Mouse (Mus musculus): ENCODE results near the gene Mrpl55. TPM values are rescaled to one million over a fixed set of nuclear protein-coding genes. Genes with fewer than 3 reads are reported as not detected.

The Mrpl55 gene
- total and polyA plus RNA-seq, 2 experiments: 25.1 to 37.7 TPM

- DNase-seq (ENCODE audit: extremely low read depth, low read depth, low spot score): no peak
- H3K27ac ChIP-seq (replicated peaks; ENCODE audit: insufficient read depth, low read depth, low read length): no peak overlapping the region
- peak overlapping the region; percentile 99; the same call in 1 of the 2 replicates for H3K9ac ChIP-seq (ENCODE audit: low read depth, low read length)
- peaks cover 40% of the 10 kb centered on the region for H3K4me1 ChIP-seq (ENCODE audit: control insufficient read depth, insufficient read depth, low read length)
- peaks cover 53% of the 10 kb centered on the region for H3K79me2 ChIP-seq (ENCODE audit: control insufficient read depth, insufficient read depth, low read length)
- peaks cover 1% of the 10 kb centered on the region; the same call in 1 of the 2 replicates for H3K36me3 ChIP-seq (ENCODE audit: control insufficient read depth, insufficient read depth, low read length)
- WGBS: 3% methylated on average over 3 of the region's 3 CpGs
- TF ChIP-seq CTCF (IDR thresholded peaks at IDR 0.05; ENCODE audit: low read depth, low read length) (no peak), POLR2A (IDR thresholded peaks at IDR 0.05; ENCODE audit: extremely low read depth, insufficient read depth, low read length) (no peak)
- H3K4me3 ChIP-seq (ENCODE audit: insufficient read depth, low read depth, low read length): peak overlapping the region; percentile 25; the same call in 1 of the 2 replicates
- H3K27me3 ChIP-seq (ENCODE audit: control insufficient read depth, insufficient read depth, low read length): no peaks in the 10 kb centered on the region
Observed at GRCm38 (mm10) chr11:59226251-59226650, 24.0 kb downstream of the Mrpl55 start.

- peak; percentile 53 for DNase-seq (ENCODE audit: extremely low read depth, low read depth, low spot score)
- peaks cover 33% of the 10 kb centered on the region for H3K4me1 ChIP-seq (ENCODE audit: control insufficient read depth, insufficient read depth, low read length)
- H3K27ac ChIP-seq (replicated peaks; ENCODE audit: insufficient read depth, low read depth, low read length): peak overlapping the region; percentile 97
- no peaks in the 10 kb centered on the region for H3K27me3 ChIP-seq (ENCODE audit: control insufficient read depth, insufficient read depth, low read length)
- WGBS: under 1% methylated on average over 21 of the region's 21 CpGs
- TF ChIP-seq CTCF (IDR thresholded peaks at IDR 0.05; ENCODE audit: low read depth, low read length) (no peak), POLR2A (IDR thresholded peaks at IDR 0.05; ENCODE audit: extremely low read depth, insufficient read depth, low read length) (no peak)
- H3K79me2 ChIP-seq (ENCODE audit: control insufficient read depth, insufficient read depth, low read length): peaks cover 47% of the 10 kb centered on the region
- H3K9ac ChIP-seq (ENCODE audit: low read depth, low read length): peak overlapping the region; percentile 99
- H3K4me3 ChIP-seq (ENCODE audit: insufficient read depth, low read depth, low read length): peak overlapping the region; percentile 94
- H3K36me3 ChIP-seq (ENCODE audit: control insufficient read depth, insufficient read depth, low read length): peaks cover 1% of the 10 kb centered on the region; the same call in 1 of the 2 replicates
Observed at GRCm38 (mm10) chr11:59226787-59227603, 24.7 kb downstream of the Mrpl55 start.

- under 1% methylated on average over 50 of the region's 51 CpGs for WGBS
- peaks cover 33% of the 10 kb centered on the region for H3K4me1 ChIP-seq (ENCODE audit: control insufficient read depth, insufficient read depth, low read length)
Observed at GRCm38 (mm10) chr11:59227604-59228121, 25.4 kb downstream of the Mrpl55 start.

DNA sequence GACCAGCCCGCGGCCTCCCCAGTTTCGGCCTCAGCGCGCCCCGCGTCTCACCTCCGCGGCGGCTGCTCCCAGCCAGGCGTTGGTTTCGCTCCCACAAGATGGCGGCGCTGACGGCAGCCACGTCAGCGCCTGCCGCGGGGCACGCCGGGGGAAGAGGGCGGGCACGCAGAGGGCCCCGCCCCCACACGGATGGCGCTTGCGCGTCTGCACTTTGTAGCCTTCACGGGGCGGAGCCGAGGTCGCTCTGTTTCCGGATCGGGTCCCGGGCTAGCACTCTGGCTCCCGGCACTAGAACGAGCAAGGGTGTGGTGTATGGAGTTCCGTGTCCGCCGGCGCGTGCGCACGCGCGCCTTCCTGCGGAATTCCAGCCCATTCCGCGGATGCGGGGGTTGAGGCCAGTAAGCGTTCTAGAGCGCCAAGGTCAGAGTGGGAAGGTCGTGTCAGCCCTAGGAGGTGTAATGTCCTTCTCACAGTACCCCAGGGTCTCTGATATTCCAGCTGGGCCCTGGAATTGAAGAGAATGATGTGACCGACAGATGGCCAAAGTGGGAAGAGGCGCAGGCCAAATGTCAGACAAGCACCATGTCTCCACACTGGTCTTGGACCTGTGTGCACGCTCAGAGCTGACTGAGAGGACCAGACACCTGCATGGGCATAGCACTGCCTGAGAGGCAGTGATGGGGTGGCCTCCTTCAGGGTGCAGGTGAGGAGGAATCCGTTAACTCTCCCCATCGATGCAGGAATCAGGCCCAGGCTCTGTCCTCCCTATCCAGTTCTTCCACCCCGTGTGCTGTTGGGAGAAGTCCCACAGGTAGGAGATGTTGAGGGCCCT lies 26.1 kb downstream of the Mrpl55 start, which contains the start of gene Arf1:
Arf1 (minus strand) TSS at position 149 of the 832 bp plus-strand sequence.
- 4% methylated on average over 59 of the region's 59 CpGs for WGBS
- H3K27me3 ChIP-seq (ENCODE audit: control insufficient read depth, insufficient read depth, low read length): no peaks in the 10 kb centered on the region
- TF ChIP-seq POLR2A (IDR thresholded peaks at IDR 0.05; ENCODE audit: extremely low read depth, insufficient read depth, low read length) (peak; percentile 84), CTCF (IDR thresholded peaks at IDR 0.05; ENCODE audit: low read depth, low read length) (no peak)
- H3K4me1 ChIP-seq (ENCODE audit: control insufficient read depth, insufficient read depth, low read length): peaks cover 30% of the 10 kb centered on the region
- H3K79me2 ChIP-seq (ENCODE audit: control insufficient read depth, insufficient read depth, low read length): peaks cover 40% of the 10 kb centered on the region
- peak; percentile 89 for DNase-seq (ENCODE audit: extremely low read depth, low read depth, low spot score)
- peak within 1 kb of the TSS; percentile 99 for H3K9ac ChIP-seq (ENCODE audit: low read depth, low read length)
- peak within 1 kb of the TSS; percentile 97 for H3K27ac ChIP-seq (replicated peaks; ENCODE audit: insufficient read depth, low read depth, low read length)
- H3K36me3 ChIP-seq (ENCODE audit: control insufficient read depth, insufficient read depth, low read length): no peaks in the 10 kb centered on the region
- peak within 1 kb of the TSS; percentile 94 for H3K4me3 ChIP-seq (ENCODE audit: insufficient read depth, low read depth, low read length)

More at GRCm38 (mm10) chr11:59227604-59228121, 25.4 kb downstream of the Mrpl55 start:
- H3K9ac ChIP-seq (ENCODE audit: low read depth, low read length): peak overlapping the region; percentile 99
- TF ChIP-seq POLR2A (IDR thresholded peaks at IDR 0.05; ENCODE audit: extremely low read depth, insufficient read depth, low read length): no peak
- no peak for TF ChIP-seq CTCF (IDR thresholded peaks at IDR 0.05; ENCODE audit: low read depth, low read length)
- H3K36me3 ChIP-seq (ENCODE audit: control insufficient read depth, insufficient read depth, low read length): peaks cover 1% of the 10 kb centered on the region; the same call in 1 of the 2 replicates
- peak overlapping the region; percentile 97 for H3K27ac ChIP-seq (replicated peaks; ENCODE audit: insufficient read depth, low read depth, low read length)
- H3K27me3 ChIP-seq (ENCODE audit: control insufficient read depth, insufficient read depth, low read length): no peaks in the 10 kb centered on the region
- no peak for DNase-seq (ENCODE audit: extremely low read depth, low read depth, low spot score)
- peaks cover 45% of the 10 kb centered on the region for H3K79me2 ChIP-seq (ENCODE audit: control insufficient read depth, insufficient read depth, low read length)
- H3K4me3 ChIP-seq (ENCODE audit: insufficient read depth, low read depth, low read length): peak overlapping the region; percentile 94

- no peak overlapping the region for H3K9ac ChIP-seq (ENCODE audit: low read depth, low read length)
- DNase-seq (ENCODE audit: extremely low read depth, low read depth, low spot score): peak; percentile 47
- H3K36me3 ChIP-seq (ENCODE audit: control insufficient read depth, insufficient read depth, low read length): no peaks in the 10 kb centered on the region
Observed at GRCm38 (mm10) chr11:59230144-59230760, 28.0 kb downstream of the Mrpl55 start.

More at GRCm38 (mm10) chr11:59230144-59230760, 28.0 kb downstream of the Mrpl55 start:
- Histone ChIP-seq H3K79me2 (ENCODE audit: control insufficient read depth, insufficient read depth, low read length) (peaks cover 26% of the 10 kb centered on the region), H3K27ac (replicated peaks; ENCODE audit: insufficient read depth, low read depth, low read length) (no peak overlapping the region), H3K4me1 (ENCODE audit: control insufficient read depth, insufficient read depth, low read length) (peaks cover 18% of the 10 kb centered on the region), H3K4me3 (ENCODE audit: insufficient read depth, low read depth, low read length) (no peak overlapping the region), H3K27me3 (ENCODE audit: control insufficient read depth, insufficient read depth, low read length) (no peaks in the 10 kb centered on the region)
- TF ChIP-seq POLR2A (IDR thresholded peaks at IDR 0.05; ENCODE audit: extremely low read depth, insufficient read depth, low read length) (no peak), CTCF (IDR thresholded peaks at IDR 0.05; ENCODE audit: low read depth, low read length) (peak; percentile 92)
- WGBS: 16% methylated on average over 7 of the region's 7 CpGs

All from liver, adult 2 months (tissue).